Mouse (Mus musculus): Measurements from ENCODE around the gene Ciart. TPM values are rescaled to one million over a fixed set of nuclear protein-coding genes. Genes with fewer than 3 reads are reported as not detected.
A peak's percentile ranks its signal among the peaks of the same experiment; 100 is the strongest.
"Not testable (repeated sequence)": the region's sequence is repeated elsewhere in the genome, so short reads cannot be mapped to it uniquely, and the experiment has no call there.

Ciart gene
- polyA plus RNA-seq, 1 experiment from 2014 or later = 9.1 TPM

DNA sequence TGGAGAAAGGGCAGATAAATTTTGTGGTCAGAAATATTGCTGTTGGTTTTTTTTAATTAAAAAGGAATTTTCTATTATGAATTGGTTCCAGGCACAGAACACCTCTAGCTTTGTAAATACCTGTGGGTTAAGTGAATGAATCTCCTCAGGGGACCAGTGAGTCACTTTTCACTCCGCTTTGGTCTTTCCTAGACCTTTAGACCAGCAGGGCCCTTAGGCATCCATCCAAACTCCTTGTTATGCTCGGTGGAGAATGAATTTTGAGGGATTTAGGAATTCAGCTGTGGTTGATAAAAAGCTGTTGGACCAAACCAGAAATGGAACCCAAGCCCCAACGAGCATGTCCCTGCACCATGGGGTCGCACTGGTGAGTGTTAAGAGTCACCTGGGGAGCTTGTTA lies 25.6 kb upstream of the Ciart start:
- DNase-seq (ENCODE audit: extremely low spot score, low spot score) = no peak
- Histone ChIP-seq H3K4me3 (no peak overlapping the region), H3K9me3 (no peaks in the 10 kb centered on the region), H3K27me3 (ENCODE audit: poor library complexity, severe bottlenecking) (peaks cover 11% of the 10 kb centered on the region), H3K4me1 (peaks cover 48% of the 10 kb centered on the region), H3K36me3 (replicated peaks) (no peaks in the 10 kb centered on the region), H3K27ac (no peak overlapping the region)
- WGBS = 48% methylated on average over 4 of the region's 4 CpGs

GRCm38 (mm10) chr3:95906860-95907259 lies 24.8 kb upstream of the Ciart start:
- peak overlapping the region; percentile 93 for H3K27ac ChIP-seq
- under 1% methylated on average over 12 of the region's 12 CpGs for WGBS
- peaks cover 5% of the 10 kb centered on the region for H3K36me3 ChIP-seq (replicated peaks)
- peaks cover 11% of the 10 kb centered on the region for H3K27me3 ChIP-seq (ENCODE audit: poor library complexity, severe bottlenecking)
- peak; percentile 72 for DNase-seq (ENCODE audit: extremely low spot score, low spot score)
- H3K9me3 ChIP-seq = no peaks in the 10 kb centered on the region
- peaks cover 55% of the 10 kb centered on the region for H3K4me1 ChIP-seq
- H3K4me3 ChIP-seq = peak overlapping the region; percentile 60

GRCm38 (mm10) chr3:95905940-95906492 lies 24.0 kb upstream of the Ciart start:
- WGBS = 1% methylated on average over 12 of the region's 12 CpGs
- DNase-seq (ENCODE audit: extremely low spot score, low spot score) = peak; percentile 65
- H3K27ac ChIP-seq = peak overlapping the region; percentile 93

GRCm38 (mm10) chr3:95905146-95905939 lies 23.3 kb upstream of the Ciart start:
- under 1% methylated on average over 18 of the region's 18 CpGs for WGBS
- Histone ChIP-seq H3K27ac (peak overlapping the region; percentile 93), H3K4me1 (peaks cover 63% of the 10 kb centered on the region)

More at GRCm38 (mm10) chr3:95905940-95906492, 24.0 kb upstream of the Ciart start:
- peak overlapping the region; percentile 60 for H3K4me3 ChIP-seq
- peaks cover 63% of the 10 kb centered on the region for H3K4me1 ChIP-seq
- no peaks in the 10 kb centered on the region for H3K9me3 ChIP-seq
- H3K36me3 ChIP-seq (replicated peaks) = peaks cover 13% of the 10 kb centered on the region
- H3K27me3 ChIP-seq (ENCODE audit: poor library complexity, severe bottlenecking) = peaks cover 11% of the 10 kb centered on the region

DNA sequence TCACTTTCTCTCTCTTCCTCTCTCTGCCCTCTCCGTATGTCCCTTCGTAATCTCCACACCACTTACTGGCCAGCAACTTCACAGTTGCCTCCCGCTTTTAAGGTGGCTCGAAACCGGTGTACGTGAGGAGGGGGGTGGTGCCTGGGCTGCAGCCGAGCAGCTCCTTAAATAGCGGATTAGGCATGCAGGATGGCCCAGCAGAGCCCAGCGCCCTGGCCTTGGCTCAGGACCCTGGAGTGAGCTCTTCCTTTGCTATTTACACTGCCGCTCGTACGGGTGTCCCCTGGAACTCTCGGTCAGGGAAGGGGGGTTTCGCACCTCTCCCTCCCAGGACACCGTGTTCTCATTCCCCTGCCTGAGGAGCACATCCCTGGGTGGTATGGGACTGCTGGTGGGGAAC lies 22.5 kb upstream of the Ciart start, which contains the start of gene Car14:
Gene Car14, minus strand, starts transcription at position 124 of the 400 bp plus-strand sequence.
- Histone ChIP-seq H3K4me3 (peak within 1 kb of the TSS; percentile 60), H3K36me3 (replicated peaks) (peaks cover 25% of the 10 kb centered on the region), H3K4me1 (peaks cover 67% of the 10 kb centered on the region), H3K27ac (peak within 1 kb of the TSS; percentile 93), H3K9me3 (no peaks in the 10 kb centered on the region), H3K27me3 (ENCODE audit: poor library complexity, severe bottlenecking) (peaks cover 11% of the 10 kb centered on the region)
- DNase-seq (ENCODE audit: extremely low spot score, low spot score) = peak; percentile 67
- WGBS = under 1% methylated on average over 15 of the region's 15 CpGs

More at GRCm38 (mm10) chr3:95905146-95905939, 23.3 kb upstream of the Ciart start:
- DNase-seq (ENCODE audit: extremely low spot score, low spot score) = peak; percentile 74
- Histone ChIP-seq H3K4me3 (peak overlapping the region; percentile 60), H3K27me3 (ENCODE audit: poor library complexity, severe bottlenecking) (peaks cover 11% of the 10 kb centered on the region), H3K9me3 (no peaks in the 10 kb centered on the region), H3K36me3 (replicated peaks) (peaks cover 18% of the 10 kb centered on the region)

GRCm38 (mm10) chr3:95903753-95904502 lies 21.9 kb upstream of the Ciart start:
- WGBS = under 1% methylated on average over 15 of the region's 15 CpGs
- peaks cover 11% of the 10 kb centered on the region for H3K27me3 ChIP-seq (ENCODE audit: poor library complexity, severe bottlenecking)
- no peaks in the 10 kb centered on the region for H3K9me3 ChIP-seq
- peak overlapping the region; percentile 60 for H3K4me3 ChIP-seq
- peaks cover 67% of the 10 kb centered on the region for H3K4me1 ChIP-seq
- H3K27ac ChIP-seq = peak overlapping the region; percentile 93
- peak; percentile 52 for DNase-seq (ENCODE audit: extremely low spot score, low spot score)
- H3K36me3 ChIP-seq (replicated peaks) = peaks cover 32% of the 10 kb centered on the region

DNA sequence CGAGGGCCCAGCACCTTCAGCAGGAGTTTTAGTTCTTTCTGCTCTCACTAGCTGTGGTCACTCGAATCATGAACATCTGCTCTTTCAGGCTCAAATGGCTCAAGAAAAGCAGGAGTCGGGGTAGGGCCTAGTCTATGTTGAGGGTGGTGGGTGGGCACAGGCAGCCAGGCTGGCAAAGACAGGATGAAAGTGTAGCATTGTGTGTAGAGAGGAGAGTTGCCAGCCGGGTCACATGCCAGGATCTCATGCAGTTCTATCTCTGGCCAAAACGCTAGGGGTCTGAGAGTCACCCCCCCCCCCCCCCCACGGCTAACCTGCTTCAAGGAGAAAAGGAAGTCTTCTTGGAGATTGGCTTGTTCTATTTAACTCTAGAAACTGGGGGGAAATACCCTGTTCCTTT lies 20.6 kb upstream of the Ciart start:
- H3K27me3 ChIP-seq (ENCODE audit: poor library complexity, severe bottlenecking) = peaks cover 7% of the 10 kb centered on the region
- no peak for DNase-seq (ENCODE audit: extremely low spot score, low spot score)
- WGBS = 35% methylated on average over 6 of the region's 6 CpGs
- peaks cover 67% of the 10 kb centered on the region for H3K4me1 ChIP-seq
- peak overlapping the region; percentile 60 for H3K4me3 ChIP-seq
- peak overlapping the region; percentile 93 for H3K27ac ChIP-seq
- H3K9me3 ChIP-seq = no peaks in the 10 kb centered on the region
- H3K36me3 ChIP-seq (replicated peaks) = peaks cover 45% of the 10 kb centered on the region

GRCm38 (mm10) chr3:95902373-95902625 lies 20.2 kb upstream of the Ciart start:
- Histone ChIP-seq H3K9me3 (no peaks in the 10 kb centered on the region), H3K27me3 (ENCODE audit: poor library complexity, severe bottlenecking) (peaks cover 3% of the 10 kb centered on the region), H3K4me3 (peak overlapping the region; percentile 60), H3K36me3 (replicated peaks) (peaks cover 48% of the 10 kb centered on the region), H3K27ac (peak overlapping the region; percentile 93), H3K4me1 (peaks cover 66% of the 10 kb centered on the region)
- no peak for DNase-seq (ENCODE audit: extremely low spot score, low spot score)

DNA sequence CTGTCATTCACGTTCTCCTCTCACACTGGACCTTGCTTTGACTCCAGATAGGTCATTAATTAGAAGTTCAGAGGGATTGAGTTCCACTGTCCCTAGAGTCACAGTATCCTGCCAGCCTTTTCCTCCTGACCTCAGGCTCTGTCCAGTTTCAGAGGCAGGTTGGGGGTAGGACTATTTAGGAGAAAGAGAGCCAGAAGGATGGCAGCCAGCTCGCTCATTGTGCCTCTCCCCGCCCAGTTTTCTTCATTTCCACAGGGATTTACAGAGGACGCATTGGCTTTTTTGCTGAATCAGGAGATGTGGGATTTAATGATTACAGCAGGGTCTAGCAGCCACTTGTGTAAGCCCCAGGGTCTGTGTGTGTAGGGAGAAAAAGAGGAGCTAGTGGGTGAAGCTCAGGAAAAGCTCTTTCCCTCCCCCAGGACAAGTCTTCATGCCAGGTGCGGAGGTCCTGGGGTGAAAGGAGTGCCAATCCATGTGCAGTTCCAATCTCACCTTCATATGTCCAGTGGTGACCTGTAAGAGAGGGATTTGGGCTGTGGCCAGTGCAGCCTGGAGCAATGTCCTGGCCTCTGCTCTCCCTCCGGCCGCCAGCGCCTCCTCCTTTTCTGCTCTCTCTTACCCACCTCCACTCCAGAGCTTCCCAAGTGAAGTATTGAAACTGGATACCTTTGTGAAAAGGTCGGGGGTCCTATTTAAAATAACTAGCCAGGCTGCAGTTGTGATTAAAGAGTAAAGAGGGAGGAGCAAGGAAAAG lies 19.7 kb upstream of the Ciart start:
- H3K27me3 ChIP-seq (ENCODE audit: poor library complexity, severe bottlenecking) = no peaks in the 10 kb centered on the region
- DNase-seq (ENCODE audit: extremely low spot score, low spot score) = no peak
- H3K4me3 ChIP-seq = peak overlapping the region; percentile 60
- H3K27ac ChIP-seq = peak overlapping the region; percentile 93
- no peaks in the 10 kb centered on the region for H3K9me3 ChIP-seq
- WGBS = 69% methylated on average over 9 of the region's 9 CpGs
- H3K36me3 ChIP-seq (replicated peaks) = peaks cover 48% of the 10 kb centered on the region
- peaks cover 61% of the 10 kb centered on the region for H3K4me1 ChIP-seq

GRCm38 (mm10) chr3:95899800-95900524 lies 17.9 kb upstream of the Ciart start:
- no peaks in the 10 kb centered on the region for H3K27me3 ChIP-seq (ENCODE audit: poor library complexity, severe bottlenecking)
- H3K27ac ChIP-seq = 0 out of 2 replicates have a peak overlapping the region, but pooled peaks have one; percentile 20
- peaks cover 52% of the 10 kb centered on the region for H3K4me1 ChIP-seq
- no peak for DNase-seq (ENCODE audit: extremely low spot score, low spot score)
- H3K36me3 ChIP-seq (replicated peaks) = peaks cover 55% of the 10 kb centered on the region
- no peaks in the 10 kb centered on the region for H3K9me3 ChIP-seq
- H3K4me3 ChIP-seq = no peak overlapping the region; the same call in 1 of the 2 replicates
- WGBS = 81% methylated on average over 13 of the region's 13 CpGs

- Histone ChIP-seq H3K4me1 (peaks cover 47% of the 10 kb centered on the region), H3K4me3 (peak overlapping the region; percentile 15; the same call in 1 of the 2 replicates), H3K36me3 (replicated peaks) (peaks cover 38% of the 10 kb centered on the region), H3K27me3 (ENCODE audit: poor library complexity, severe bottlenecking) (peaks cover 16% of the 10 kb centered on the region)
- DNase-seq (ENCODE audit: extremely low spot score, low spot score); H3K9me3 ChIP-seq; H3K27ac ChIP-seq: not testable (repeated sequence)
- 93% methylated on average over 7 of the region's 7 CpGs for WGBS
Measured at GRCm38 (mm10) chr3:95895501-95895900, 13.4 kb upstream of the Ciart start.

Data from forebrain, embryonic 10.5 days (tissue).